Mouse (Mus musculus) cerebellum, adult 2 months (tissue): ENCODE results near the gene Cenpk.

Experiments
- CTCF ChIP-seq: fragments of 200-500 bp; IDR thresholded peaks from 2 replicates; pipeline ENCODE4 v1.5.1; 2011; ENCODE audit warnings: low read depth, mild to moderate bottlenecking, control low read depth, low read length, moderate library complexity, borderline replicate concordance; ENCODE audit not compliant: insufficient read depth
- POLR2A ChIP-seq: fragments of 200-500 bp; IDR thresholded peaks from 2 replicates; pipeline ENCODE4 v1.6.1; 2011; ENCODE audit warnings: low read length, control low read depth, borderline replicate concordance; ENCODE audit not compliant: insufficient read depth

DNA sequence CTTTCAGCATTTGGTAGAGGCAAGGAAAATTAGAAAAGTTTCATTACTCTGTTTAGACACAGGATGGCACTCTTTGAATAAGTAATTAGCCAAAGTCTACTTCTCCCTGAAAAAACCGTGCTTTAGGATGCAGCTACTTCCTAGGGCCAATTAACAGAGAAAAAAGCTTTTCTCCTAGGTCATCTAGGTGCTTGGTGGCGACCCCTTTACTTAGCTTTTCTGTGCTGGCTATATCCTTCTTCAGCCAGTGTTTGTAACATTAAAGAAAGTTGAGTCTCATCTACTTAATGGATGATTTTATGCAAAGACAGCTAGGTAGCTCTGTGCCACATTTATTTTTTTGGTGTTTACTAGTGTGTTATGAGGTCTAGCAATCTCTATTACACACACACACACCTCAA, 56.6 kb downstream of the Cenpk start:
- TF ChIP-seq CTCF (peak; percentile 50; the same call in 1 of the 2 replicates), POLR2A (no peak)
